Mouse (Mus musculus) C2C12 (cell line): ENCODE results near the gene Aff3. TPM values are rescaled to one million over a fixed set of nuclear protein-coding genes. Genes with fewer than 3 reads are reported as not detected.

ENCODE experiments used
- H3K27me3 ChIP-seq: one replicate; pipeline ENCODE4 v1.6.1; 2011; ENCODE audit not compliant: control insufficient read depth, insufficient read depth, insufficient read length
- H3K36me3 ChIP-seq: one replicate; pipeline ENCODE4 v1.6.1; 2011; ENCODE audit not compliant: control insufficient read depth, insufficient read depth
- H3K4me3 ChIP-seq: one replicate; pipeline ENCODE4 v1.5.1; 2011; ENCODE audit warnings: mild to moderate bottlenecking, control low read depth; ENCODE audit not compliant: poor library complexity, insufficient read depth, severe bottlenecking
- H3K79me2 ChIP-seq: one replicate; pipeline ENCODE4 v1.6.1; 2011; ENCODE audit not compliant: control insufficient read depth, insufficient read depth
- H3K79me3 ChIP-seq: one replicate; pipeline ENCODE4 v1.6.1; 2011; ENCODE audit warnings: low read depth, control low read depth
- H3ac ChIP-seq: one replicate; pipeline ENCODE3; 2011; ENCODE audit warnings: low read depth; ENCODE audit not compliant: control insufficient read depth, insufficient read length
- CEBPB ChIP-seq: IDR thresholded peaks from one replicate; pipeline ENCODE4 v1.6.1; 2011; ENCODE audit warnings: low read depth, mild to moderate bottlenecking, control low read depth, moderate library complexity
- CTCF ChIP-seq: IDR thresholded peaks from one replicate; pipeline ENCODE4 v1.5.1; 2011; ENCODE audit not compliant: control insufficient read depth, insufficient read depth, insufficient read length
- FOSL1 ChIP-seq: IDR thresholded peaks from one replicate; pipeline ENCODE4 v1.8.0; 2011; ENCODE audit warnings: mild to moderate bottlenecking, low read length; ENCODE audit not compliant: poor library complexity, insufficient read depth, severe bottlenecking
- MAX ChIP-seq: IDR thresholded peaks from one replicate; pipeline ENCODE4 v1.6.1; 2011; ENCODE audit warnings: mild to moderate bottlenecking, control low read depth
- MYOD1 ChIP-seq: IDR thresholded peaks from one replicate; pipeline ENCODE4 v1.6.1; 2011; ENCODE audit warnings: low read depth; ENCODE audit not compliant: control insufficient read depth, insufficient read length
- MYOG ChIP-seq: IDR thresholded peaks from one replicate; pipeline ENCODE4 v1.6.1; 2011; ENCODE audit not compliant: control insufficient read depth, insufficient read length; ENCODE audit errors: extremely low read depth
- USF1 ChIP-seq: IDR thresholded peaks from one replicate; pipeline ENCODE4 v1.6.1; 2011; ENCODE audit warnings: low read depth, mild to moderate bottlenecking, control low read depth, moderate library complexity
- polyA plus RNA-seq: library from polyadenylated mRNA; unstranded; fragments of >200 nt; fragmentation: generic; extraction: Trizol; gene quantifications from one replicate; pipeline ENCODE4 v1.2.1, GENCODE M21; 2012; ENCODE audit warnings: missing spikeins

Aff3 gene
- polyA plus RNA-seq, 1 experiment: not detected

DNA sequence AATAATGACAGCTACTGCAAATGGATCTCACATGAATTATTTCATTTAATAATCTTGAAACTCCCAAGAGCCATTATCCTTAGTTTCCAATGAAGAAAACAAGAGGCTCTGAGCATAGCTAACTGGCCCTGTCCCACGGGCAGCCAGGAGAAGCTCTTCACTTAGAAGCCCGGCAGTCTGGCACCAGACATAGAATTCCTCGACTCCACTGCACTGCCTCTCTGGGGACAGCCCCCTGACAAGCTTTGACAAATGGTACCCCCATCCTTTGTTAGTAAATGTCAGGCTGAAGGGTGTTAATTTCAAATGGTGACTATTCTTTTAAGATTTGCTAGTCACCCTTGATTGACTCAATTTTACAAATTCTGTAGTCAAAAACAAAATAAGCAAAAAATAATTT is 120.3 kb downstream of the Aff3 start:
- Histone ChIP-seq H3K79me2 (no peaks in the 10 kb centered on the region), H3K27me3 (peaks cover 20% of the 10 kb centered on the region), H3K79me3 (no peaks in the 10 kb centered on the region), H3K4me3 (no peak overlapping the region), H3ac (no peak overlapping the region), H3K36me3 (no peaks in the 10 kb centered on the region)
- TF ChIP-seq MYOG (no peak), CEBPB (no peak), MYOD1 (no peak), CTCF (no peak), FOSL1 (no peak), MAX (no peak), USF1 (no peak)

DNA sequence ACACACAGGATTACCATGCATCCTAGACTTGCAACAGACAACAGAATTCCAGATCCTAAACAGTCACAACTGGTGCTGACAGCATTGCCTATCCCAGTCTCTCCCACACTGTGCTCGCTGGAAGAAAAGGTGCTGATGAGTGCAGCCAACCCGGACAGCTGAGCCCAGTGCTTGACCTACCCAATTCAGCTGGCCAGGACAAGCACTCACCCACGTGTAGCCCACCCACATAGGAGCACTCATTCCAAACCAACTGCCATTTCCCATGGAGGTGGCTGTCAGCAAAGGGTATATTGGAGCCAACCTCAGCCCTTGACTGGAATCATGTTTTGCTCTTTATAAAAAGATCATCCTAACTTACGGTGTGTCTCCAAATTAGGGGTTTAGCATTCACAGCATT is 123.2 kb downstream of the Aff3 start:
- Histone ChIP-seq H3K27me3 (peaks cover 45% of the 10 kb centered on the region), H3ac (no peak overlapping the region), H3K79me3 (no peaks in the 10 kb centered on the region), H3K4me3 (no peak overlapping the region), H3K36me3 (no peaks in the 10 kb centered on the region), H3K79me2 (no peaks in the 10 kb centered on the region)
- no peak for TF ChIP-seq MAX
- TF ChIP-seq MYOG: no peak
- no peak for TF ChIP-seq MYOD1
- TF ChIP-seq CEBPB: no peak
- no peak for TF ChIP-seq FOSL1
- no peak for TF ChIP-seq CTCF
- TF ChIP-seq USF1: no peak

DNA sequence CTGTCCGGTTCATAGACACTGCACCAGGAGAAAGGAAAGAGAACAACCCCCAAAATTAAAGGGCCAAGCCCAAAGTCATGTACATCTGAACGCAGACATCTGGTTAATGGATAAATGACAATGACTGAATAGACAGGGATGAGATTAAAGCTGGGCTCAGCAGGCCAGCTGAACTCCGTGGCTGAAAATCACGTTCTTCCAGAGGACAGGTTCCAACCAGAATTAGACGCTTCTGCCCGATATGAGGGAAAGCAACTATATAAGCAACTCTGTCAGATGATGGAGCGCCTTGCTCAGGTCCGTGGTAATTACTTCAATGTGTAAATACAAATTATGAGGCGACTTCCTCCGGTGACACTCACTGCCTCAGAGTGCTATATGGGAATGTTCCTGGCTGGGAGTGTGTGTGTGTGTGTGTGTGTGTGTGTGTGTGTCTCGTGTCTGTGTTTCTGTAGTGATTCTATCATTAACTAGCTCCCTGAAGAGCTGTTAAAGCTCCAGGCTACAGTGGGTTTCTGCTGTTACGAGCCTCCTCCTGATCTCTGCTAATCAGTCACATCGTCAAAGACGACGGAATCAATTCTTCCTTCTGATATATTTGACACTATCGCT is 127.7 kb downstream of the Aff3 start:
- H3K4me3 ChIP-seq: no peak overlapping the region
- H3K27me3 ChIP-seq: peaks cover 45% of the 10 kb centered on the region
- no peaks in the 10 kb centered on the region for H3K79me3 ChIP-seq
- no peak overlapping the region for H3ac ChIP-seq
- no peaks in the 10 kb centered on the region for H3K36me3 ChIP-seq
- no peaks in the 10 kb centered on the region for H3K79me2 ChIP-seq
- no peak for TF ChIP-seq CEBPB
- TF ChIP-seq MAX: no peak
- TF ChIP-seq CTCF: no peak
- TF ChIP-seq MYOG: no peak
- no peak for TF ChIP-seq MYOD1
- TF ChIP-seq FOSL1: no peak
- TF ChIP-seq USF1: no peak

GRCm38 (mm10) chr1:38532581-38532980 is 132.2 kb downstream of the Aff3 start:
- Histone ChIP-seq H3K27me3 (peaks cover 18% of the 10 kb centered on the region), H3K36me3 (no peaks in the 10 kb centered on the region), H3K79me3 (no peaks in the 10 kb centered on the region), H3K4me3 (no peak overlapping the region), H3ac (no peak overlapping the region), H3K79me2 (no peaks in the 10 kb centered on the region)
- no peak for TF ChIP-seq CEBPB
- TF ChIP-seq MAX: no peak
- no peak for TF ChIP-seq CTCF
- no peak for TF ChIP-seq MYOG
- TF ChIP-seq FOSL1: no peak
- TF ChIP-seq MYOD1: no peak
- no peak for TF ChIP-seq USF1

DNA sequence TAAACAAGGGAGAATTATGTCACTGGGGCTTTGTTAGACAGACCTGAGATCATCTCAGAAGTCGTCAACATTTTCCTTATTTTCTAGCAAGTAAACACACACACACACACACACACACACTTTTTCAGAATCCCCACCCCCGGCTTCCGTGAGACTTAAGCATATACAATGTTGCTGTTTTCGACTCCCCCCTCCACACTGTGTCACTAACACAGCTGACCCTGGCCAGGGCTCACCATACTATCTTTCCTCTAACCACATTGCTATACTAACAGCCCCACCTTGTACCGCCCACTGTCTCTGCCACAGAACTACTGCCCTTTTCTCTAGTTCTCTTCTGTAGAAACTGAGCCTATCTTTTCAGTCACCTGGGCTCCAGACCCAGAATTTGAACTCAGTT is 136.1 kb downstream of the Aff3 start:
- Histone ChIP-seq H3K79me3 (no peaks in the 10 kb centered on the region), H3K27me3 (peaks cover 13% of the 10 kb centered on the region), H3ac (no peak overlapping the region), H3K79me2 (no peaks in the 10 kb centered on the region), H3K4me3 (no peak overlapping the region), H3K36me3 (no peaks in the 10 kb centered on the region)
- no peak for TF ChIP-seq FOSL1

GRCm38 (mm10) chr1:38526568-38526967 is 138.2 kb downstream of the Aff3 start:
- Histone ChIP-seq H3ac (no peak overlapping the region), H3K36me3 (no peaks in the 10 kb centered on the region), H3K79me3 (no peaks in the 10 kb centered on the region), H3K4me3 (no peak overlapping the region), H3K27me3 (peaks cover 13% of the 10 kb centered on the region), H3K79me2 (no peaks in the 10 kb centered on the region)
- TF ChIP-seq MYOD1: no peak
- no peak for TF ChIP-seq CEBPB
- no peak for TF ChIP-seq FOSL1
- no peak for TF ChIP-seq CTCF
- TF ChIP-seq MYOG: no peak
- TF ChIP-seq USF1: no peak
- TF ChIP-seq MAX: no peak
